Mouse (Mus musculus): Measurements from ENCODE around the gene Ntn1. TPM values are rescaled to one million over a fixed set of nuclear protein-coding genes. Genes with fewer than 3 reads are reported as not detected.

Ntn1 gene
- polyA plus RNA-seq, 1 experiment from 2014 or later: 4.6 TPM

DNA sequence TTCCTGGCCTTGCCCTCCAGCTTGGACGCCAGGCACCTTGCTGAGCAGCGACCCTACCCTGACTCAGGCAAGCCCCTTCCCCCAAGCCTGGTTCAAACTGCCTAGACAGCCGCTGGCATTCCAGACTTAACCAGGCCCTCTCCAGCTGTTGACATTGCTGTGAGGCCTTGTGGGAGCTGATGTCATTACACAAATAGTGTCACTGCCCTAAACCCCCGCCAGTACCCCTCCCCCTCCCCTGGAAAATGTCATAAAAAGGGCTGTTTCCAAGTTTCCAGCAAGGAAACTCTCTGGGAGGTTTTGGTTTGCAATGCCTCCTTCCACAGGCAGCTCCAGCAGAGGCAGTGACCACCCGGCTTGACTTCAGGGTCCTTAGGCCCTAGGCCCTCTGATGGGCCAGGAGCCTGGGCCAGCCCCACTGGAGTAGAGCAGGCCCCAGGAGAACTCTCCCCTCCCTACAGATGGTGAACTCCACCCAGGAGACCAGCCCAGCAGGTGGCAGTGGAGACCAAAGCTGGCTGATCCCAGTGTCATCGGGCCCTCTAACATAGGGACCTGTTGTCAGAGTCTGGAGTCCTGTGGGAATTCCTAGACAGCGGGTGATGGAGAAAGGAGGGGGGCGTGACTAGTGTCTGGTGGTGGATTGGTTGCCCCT lies 188.6 kb downstream of the Ntn1 start:
- H3K9me3 ChIP-seq (ENCODE audit: control insufficient read depth, low read length): no peaks in the 10 kb centered on the region
- no peak overlapping the region; the same call in 1 of the 2 replicates for H3K27ac ChIP-seq (replicated peaks; ENCODE audit: low read depth, low read length)
- no peak overlapping the region for H3K4me3 ChIP-seq (ENCODE audit: low read depth, low read length)
- H3K4me2 ChIP-seq (ENCODE audit: low read depth, low read length): no peak overlapping the region
- H3K27me3 ChIP-seq (replicated peaks; ENCODE audit: control insufficient read depth, insufficient read depth, low read length): no peaks in the 10 kb centered on the region
- peaks cover 18% of the 10 kb centered on the region for H3K4me1 ChIP-seq (ENCODE audit: control insufficient read depth, insufficient read depth, low read length)
- H3K9ac ChIP-seq (ENCODE audit: low read depth, low read length): no peak overlapping the region
- DNase-seq (ENCODE audit: low spot score) (peak; percentile 58), ATAC-seq (ENCODE audit: low read depth) (peak; percentile 41)
- 45% methylated on average over 8 of the region's 8 CpGs for WGBS
- 0 out of 2 replicates have a peak, but pooled peaks cover 8% of the 10 kb centered on the region for H3K36me3 ChIP-seq (ENCODE audit: control insufficient read depth, insufficient read depth, low read length)

DNA sequence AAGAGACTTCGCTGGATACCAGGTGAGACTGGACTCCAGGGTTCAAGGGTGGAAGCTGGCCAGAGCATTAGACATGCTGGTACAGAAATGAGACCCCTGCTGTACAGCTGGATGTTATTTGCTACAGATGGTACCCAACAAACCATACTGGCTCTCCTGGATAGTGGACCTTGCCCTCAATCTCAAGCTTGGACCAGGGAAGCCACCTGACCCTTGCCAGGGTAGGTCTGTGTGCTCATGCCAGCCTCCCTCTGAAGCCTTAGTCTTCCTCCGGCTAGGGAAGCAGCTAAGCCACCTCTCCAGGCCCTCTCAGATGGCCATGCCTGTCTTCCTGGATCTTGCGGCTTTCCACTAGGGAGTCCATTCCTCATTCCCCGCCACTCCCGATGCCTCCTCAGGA lies 189.9 kb downstream of the Ntn1 start:
- H3K4me1 ChIP-seq (ENCODE audit: control insufficient read depth, insufficient read depth, low read length): peaks cover 12% of the 10 kb centered on the region
- H3K4me2 ChIP-seq (ENCODE audit: low read depth, low read length): no peak overlapping the region
- DNase-seq (ENCODE audit: low spot score): no peak
- H3K9me3 ChIP-seq (ENCODE audit: control insufficient read depth, low read length): no peaks in the 10 kb centered on the region
- no peak for ATAC-seq (ENCODE audit: low read depth)
- H3K9ac ChIP-seq (ENCODE audit: low read depth, low read length): no peak overlapping the region
- H3K27me3 ChIP-seq (replicated peaks; ENCODE audit: control insufficient read depth, insufficient read depth, low read length): no peaks in the 10 kb centered on the region
- no peak overlapping the region for H3K4me3 ChIP-seq (ENCODE audit: low read depth, low read length)
- no peak overlapping the region for H3K27ac ChIP-seq (replicated peaks; ENCODE audit: low read depth, low read length)
- WGBS: 81% methylated on average over 5 of the region's 5 CpGs
- H3K36me3 ChIP-seq (ENCODE audit: control insufficient read depth, insufficient read depth, low read length): 0 out of 2 replicates have a peak, but pooled peaks cover 8% of the 10 kb centered on the region

DNA sequence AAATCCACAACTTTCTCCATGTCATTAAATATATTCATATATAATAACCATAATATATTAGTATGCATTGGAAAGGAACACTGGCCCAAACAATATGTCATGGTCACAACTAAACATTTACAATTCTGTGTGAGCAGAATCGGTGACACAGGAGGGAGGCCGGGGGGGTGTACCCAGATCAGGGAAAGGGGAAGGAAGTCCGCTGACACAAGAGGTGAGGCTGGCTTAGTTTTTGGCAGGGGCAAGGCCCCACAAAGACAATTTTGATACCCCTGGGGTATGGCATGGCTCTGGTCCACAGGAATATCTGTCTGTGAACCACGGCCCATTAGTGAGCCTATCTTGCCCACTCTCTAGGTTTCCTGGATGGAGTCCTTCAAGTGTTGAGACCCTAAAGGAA lies 191.1 kb downstream of the Ntn1 start:
- Histone ChIP-seq H3K4me2 (ENCODE audit: low read depth, low read length) (no peak overlapping the region), H3K9ac (ENCODE audit: low read depth, low read length) (no peak overlapping the region), H3K36me3 (ENCODE audit: control insufficient read depth, insufficient read depth, low read length) (0 out of 2 replicates have a peak, but pooled peaks cover 8% of the 10 kb centered on the region), H3K4me1 (ENCODE audit: control insufficient read depth, insufficient read depth, low read length) (peaks cover 5% of the 10 kb centered on the region), H3K27ac (replicated peaks; ENCODE audit: low read depth, low read length) (no peak overlapping the region), H3K9me3 (ENCODE audit: control insufficient read depth, low read length) (no peaks in the 10 kb centered on the region), H3K27me3 (replicated peaks; ENCODE audit: control insufficient read depth, insufficient read depth, low read length) (no peaks in the 10 kb centered on the region), H3K4me3 (ENCODE audit: low read depth, low read length) (no peak overlapping the region)
- DNase-seq (ENCODE audit: low spot score): no peak
- ATAC-seq (ENCODE audit: low read depth): no peak
- WGBS: 92% methylated on average over 4 of the region's 4 CpGs

DNA sequence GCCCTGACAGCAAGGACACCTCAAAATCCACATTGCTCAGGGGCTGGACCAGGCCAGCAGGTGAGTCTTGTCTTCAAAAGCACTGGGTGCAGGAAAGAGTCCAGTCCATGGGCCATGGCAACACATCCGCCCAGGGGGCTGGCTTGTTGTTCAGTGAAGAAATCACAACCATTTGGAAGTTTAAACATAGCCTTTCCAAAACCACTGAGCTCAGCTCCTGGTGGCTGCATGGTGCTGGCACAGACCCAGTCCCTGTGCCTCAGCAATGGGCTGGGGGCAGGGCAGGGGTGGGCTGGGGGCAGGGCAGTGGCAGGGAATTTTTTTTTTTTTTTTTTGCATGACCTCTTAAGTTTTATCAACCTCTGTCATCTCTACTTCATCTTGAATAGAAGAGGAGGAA lies 192.0 kb downstream of the Ntn1 start:
- Histone ChIP-seq H3K9ac (ENCODE audit: low read depth, low read length) (no peak overlapping the region), H3K27ac (replicated peaks; ENCODE audit: low read depth, low read length) (no peak overlapping the region), H3K4me3 (ENCODE audit: low read depth, low read length) (no peak overlapping the region), H3K9me3 (ENCODE audit: control insufficient read depth, low read length) (no peaks in the 10 kb centered on the region), H3K27me3 (replicated peaks; ENCODE audit: control insufficient read depth, insufficient read depth, low read length) (no peaks in the 10 kb centered on the region), H3K4me1 (ENCODE audit: control insufficient read depth, insufficient read depth, low read length) (peaks cover 5% of the 10 kb centered on the region), H3K36me3 (ENCODE audit: control insufficient read depth, insufficient read depth, low read length) (0 out of 2 replicates have a peak, but pooled peaks cover 8% of the 10 kb centered on the region), H3K4me2 (ENCODE audit: low read depth, low read length) (no peak overlapping the region)
- no peak for DNase-seq (ENCODE audit: low spot score)
- ATAC-seq (ENCODE audit: low read depth): no peak
- 85% methylated on average over 1 of the region's 1 CpGs for WGBS

DNA sequence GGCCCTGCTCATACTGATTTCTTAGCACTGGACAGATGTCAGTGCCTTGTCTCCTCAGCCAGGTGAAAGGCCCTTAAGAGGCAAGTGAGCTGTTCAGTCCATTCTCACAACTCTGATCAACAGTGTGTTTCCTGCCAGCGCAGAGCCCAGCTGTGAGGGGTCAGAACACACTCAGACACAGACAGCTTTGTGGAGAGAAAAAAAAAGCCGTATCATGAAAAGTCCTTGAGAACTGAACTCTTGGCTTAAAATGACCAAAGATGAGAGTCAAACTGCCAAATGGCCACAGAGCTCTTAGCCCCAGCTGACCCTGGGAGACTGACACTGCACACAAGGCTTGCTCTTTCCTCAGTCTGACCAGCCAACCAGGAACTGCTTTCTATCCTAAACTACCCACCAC lies 192.6 kb downstream of the Ntn1 start:
- Histone ChIP-seq H3K27ac (replicated peaks; ENCODE audit: low read depth, low read length) (no peak overlapping the region), H3K4me3 (ENCODE audit: low read depth, low read length) (no peak overlapping the region), H3K9me3 (ENCODE audit: control insufficient read depth, low read length) (no peaks in the 10 kb centered on the region), H3K27me3 (replicated peaks; ENCODE audit: control insufficient read depth, insufficient read depth, low read length) (no peaks in the 10 kb centered on the region), H3K4me2 (ENCODE audit: low read depth, low read length) (no peak overlapping the region), H3K9ac (ENCODE audit: low read depth, low read length) (no peak overlapping the region), H3K36me3 (ENCODE audit: control insufficient read depth, insufficient read depth, low read length) (0 out of 2 replicates have a peak, but pooled peaks cover 7% of the 10 kb centered on the region), H3K4me1 (ENCODE audit: control insufficient read depth, insufficient read depth, low read length) (peaks cover 5% of the 10 kb centered on the region)
- ATAC-seq (ENCODE audit: low read depth) (no peak), DNase-seq (ENCODE audit: low spot score) (no peak)
- 77% methylated on average over 2 of the region's 2 CpGs for WGBS

DNA sequence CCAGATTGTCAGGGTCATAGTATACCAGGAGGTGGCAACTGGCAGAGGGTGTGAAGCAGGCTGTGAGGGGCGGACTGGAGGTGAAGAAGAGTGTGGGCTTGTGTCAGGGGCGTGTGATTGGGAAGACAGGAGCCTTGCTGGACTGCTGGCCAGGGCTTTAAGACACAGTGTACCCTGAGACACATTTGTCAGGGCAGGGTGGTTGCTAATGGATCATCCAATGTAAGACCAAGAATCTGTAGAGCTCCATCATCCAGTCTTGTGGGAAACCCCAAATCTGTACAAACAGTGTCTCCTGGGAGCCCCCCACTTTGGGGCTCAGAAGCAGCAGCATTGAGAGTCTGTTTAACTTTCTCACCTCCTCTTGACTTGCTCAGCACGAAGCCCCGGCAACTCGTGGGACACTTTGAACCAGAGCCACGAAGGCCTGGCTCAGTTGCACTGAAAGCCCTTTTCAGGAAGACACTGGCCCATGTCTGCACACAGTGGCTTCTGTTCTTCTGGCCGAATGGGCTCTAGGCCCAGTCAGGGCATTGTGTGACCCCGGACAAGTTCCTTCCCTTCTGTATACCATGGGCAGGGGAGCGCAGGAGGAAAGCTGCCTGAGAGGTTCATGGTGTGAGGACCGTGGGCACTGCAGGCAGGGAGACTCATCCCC lies 194.9 kb downstream of the Ntn1 start:
- Histone ChIP-seq H3K4me1 (ENCODE audit: control insufficient read depth, insufficient read depth, low read length) (peaks cover 11% of the 10 kb centered on the region), H3K4me3 (ENCODE audit: low read depth, low read length) (no peak overlapping the region), H3K36me3 (ENCODE audit: control insufficient read depth, insufficient read depth, low read length) (0 out of 2 replicates have a peak, but pooled peaks cover 2% of the 10 kb centered on the region), H3K4me2 (ENCODE audit: low read depth, low read length) (no peak overlapping the region), H3K27me3 (replicated peaks; ENCODE audit: control insufficient read depth, insufficient read depth, low read length) (no peaks in the 10 kb centered on the region), H3K27ac (replicated peaks; ENCODE audit: low read depth, low read length) (no peak overlapping the region), H3K9ac (ENCODE audit: low read depth, low read length) (no peak overlapping the region), H3K9me3 (ENCODE audit: control insufficient read depth, low read length) (no peaks in the 10 kb centered on the region)
- no peak for ATAC-seq (ENCODE audit: low read depth)
- 85% methylated on average over 10 of the region's 10 CpGs for WGBS
- no peak for DNase-seq (ENCODE audit: low spot score)

DNA sequence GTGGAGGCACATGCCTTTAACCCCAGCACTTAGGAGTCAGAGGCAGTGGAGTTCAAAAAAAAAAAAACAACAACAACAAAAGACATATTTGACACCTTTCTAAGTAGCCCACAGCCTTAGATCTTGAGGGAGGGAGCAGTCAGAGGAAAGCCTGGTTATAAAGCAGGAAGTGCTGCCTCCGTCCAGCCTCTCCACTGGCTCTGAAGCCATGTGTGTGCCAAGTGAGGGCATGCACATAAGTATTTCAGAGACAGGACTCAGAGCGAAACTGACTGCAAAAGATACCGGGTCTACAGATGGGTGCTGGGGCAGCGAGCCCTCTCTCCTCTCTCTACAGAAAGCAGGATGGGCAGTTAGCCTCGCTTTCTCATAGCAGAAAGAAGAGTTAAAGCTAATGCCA lies 196.2 kb downstream of the Ntn1 start:
- Histone ChIP-seq H3K36me3 (ENCODE audit: control insufficient read depth, insufficient read depth, low read length) (0 out of 2 replicates have a peak, but pooled peaks cover 2% of the 10 kb centered on the region), H3K4me3 (ENCODE audit: low read depth, low read length) (no peak overlapping the region), H3K9me3 (ENCODE audit: control insufficient read depth, low read length) (no peaks in the 10 kb centered on the region), H3K4me1 (ENCODE audit: control insufficient read depth, insufficient read depth, low read length) (peaks cover 15% of the 10 kb centered on the region), H3K27ac (replicated peaks; ENCODE audit: low read depth, low read length) (no peak overlapping the region), H3K27me3 (replicated peaks; ENCODE audit: control insufficient read depth, insufficient read depth, low read length) (no peaks in the 10 kb centered on the region), H3K9ac (ENCODE audit: low read depth, low read length) (no peak overlapping the region), H3K4me2 (ENCODE audit: low read depth, low read length) (no peak overlapping the region)
- DNase-seq (ENCODE audit: low spot score): no peak
- WGBS: 81% methylated on average over 5 of the region's 5 CpGs
- ATAC-seq (ENCODE audit: low read depth): no peak

DNA sequence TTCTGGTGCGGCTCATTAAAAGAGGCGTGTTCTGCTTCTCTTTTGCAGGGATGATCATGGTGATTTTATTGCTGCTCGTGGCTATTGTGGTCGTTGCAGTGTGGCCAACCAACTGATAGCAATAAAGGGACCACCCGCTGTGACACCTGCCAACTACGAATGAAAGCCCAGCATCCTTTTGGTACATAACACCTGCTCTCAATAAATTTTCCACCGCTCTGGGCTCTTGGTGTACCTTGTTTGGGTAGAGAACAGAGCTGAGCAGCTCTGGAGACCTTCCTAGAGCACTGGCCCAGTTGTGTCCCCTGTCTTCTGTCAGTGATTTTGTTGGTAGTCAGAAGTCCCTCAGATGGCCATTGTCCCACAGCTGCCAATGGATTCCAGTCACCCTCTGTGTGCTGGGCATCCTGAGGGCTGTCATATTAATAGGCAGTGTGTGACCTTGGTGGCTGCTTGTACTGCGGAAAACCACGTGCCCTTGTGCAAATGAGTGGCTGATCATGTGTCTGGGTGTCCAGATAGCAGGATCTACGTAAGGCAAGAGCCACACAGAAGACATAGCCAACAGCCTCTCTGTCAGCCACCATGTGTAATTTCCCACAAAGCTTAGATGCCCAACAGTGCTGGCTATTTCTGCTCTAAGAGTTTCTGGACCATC lies 196.8 kb downstream of the Ntn1 start:
- DNase-seq (ENCODE audit: low spot score) (no peak), ATAC-seq (ENCODE audit: low read depth) (no peak)
- Histone ChIP-seq H3K4me1 (ENCODE audit: control insufficient read depth, insufficient read depth, low read length) (peaks cover 16% of the 10 kb centered on the region), H3K4me2 (ENCODE audit: low read depth, low read length) (no peak overlapping the region), H3K9ac (ENCODE audit: low read depth, low read length) (no peak overlapping the region), H3K4me3 (ENCODE audit: low read depth, low read length) (no peak overlapping the region), H3K36me3 (ENCODE audit: control insufficient read depth, insufficient read depth, low read length) (0 out of 2 replicates have a peak, but pooled peaks cover 2% of the 10 kb centered on the region), H3K27me3 (replicated peaks; ENCODE audit: control insufficient read depth, insufficient read depth, low read length) (no peaks in the 10 kb centered on the region), H3K27ac (replicated peaks; ENCODE audit: low read depth, low read length) (no peak overlapping the region), H3K9me3 (ENCODE audit: control insufficient read depth, low read length) (no peaks in the 10 kb centered on the region)
- 73% methylated on average over 10 of the region's 10 CpGs for WGBS
